Mouse (Mus musculus): ENCODE measurements around the gene Irgm2.

DNA sequence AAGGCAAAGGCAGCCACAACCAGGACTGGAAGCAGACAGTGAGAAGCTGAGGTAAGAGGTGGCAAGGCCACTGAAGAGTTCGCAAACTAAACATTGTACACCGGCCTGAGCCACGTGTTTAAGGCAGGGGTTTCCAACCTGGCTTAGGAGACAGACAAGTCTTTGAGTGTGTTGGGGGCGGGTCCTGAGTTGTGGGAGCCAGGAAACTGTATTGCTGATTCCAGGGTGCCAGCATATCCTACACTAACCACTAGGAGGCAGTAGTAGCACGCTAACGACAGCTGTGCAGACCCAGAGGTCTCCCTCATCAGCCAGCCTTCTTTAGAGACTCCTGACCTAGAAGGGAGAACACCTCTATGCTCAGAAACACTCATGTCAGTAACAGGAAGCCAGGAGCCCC, 35.7 kb downstream of the Irgm2 start:
- no peak for TF ChIP-seq POLR2A (IDR thresholded peaks at IDR 0.05; ENCODE audit: low read depth, low read length)
- TF ChIP-seq CTCF (IDR thresholded peaks at IDR 0.05; ENCODE audit: extremely low read depth, insufficient read depth, insufficient read length, insufficient replicate concordance) = peak; percentile 57; the same call in 1 of the 2 replicates

Data from spleen, adult 2 months (tissue).